13 mouse cellular contexts compared by ENCODE assay signal in genomic region chr2:141862531-141863265, GRCm38 (mm10).
"Had no signal": no experiment of that assay in that cellular context is flagged by ENCODE, and none has a peak within 500 bp of the region (broad histone marks: within the 10 kb centered on the region; RNA-seq: fewer than 3 reads in every experiment).

No protein-coding gene starts in this region.

- H3K27ac ChIP-seq: limb, embryonic 13.5 days; liver, embryonic 14.5 days had no signal

- H3K4me3 ChIP-seq: limb, embryonic 13.5 days had no signal

- H3K36me3 ChIP-seq: limb, embryonic 13.5 days had no signal

- H3K9ac ChIP-seq: limb, embryonic 13.5 days; liver, embryonic 14.5 days had no signal

- H3K4me2 ChIP-seq: limb, embryonic 13.5 days had no signal

- H3K9me3 ChIP-seq: limb, embryonic 13.5 days had no signal

- DNase-seq: kidney, adult 8-10 months; kidney, postnatal 25 days; layer of hippocampus, adult 9-11 months; lung, adult 2 months; lung, postnatal 36 days; right cerebral cortex, postnatal 4 days; spleen, adult 18-20 months; thymus, adult 2 months; thymus, postnatal 25 days had no signal

- ATAC-seq: intestine, postnatal 0 days; lung, postnatal 0 days had no signal

- H3K27me3 ChIP-seq: limb, embryonic 13.5 days had no signal
